Mouse (Mus musculus) v-Abl transformed pro-B cells (cell line): Measurements from ENCODE around the gene Gm21800.
"Not testable (repeated sequence)": the region's sequence is repeated elsewhere in the genome, so short reads cannot be mapped to it uniquely, and the experiment has no call there.

ENCODE experiments used
- in situ Hi-C, 2 experiments: fragments of 400-800 bp; cut with MboI; formaldehyde crosslinking; loops; one replicate each; pipeline ENCODE4 v1.15.1; 2025; ENCODE audit not compliant: unreplicated experiment in 2 of 2

Gene Gm21800

GRCm38 (mm10) chrY:41406198-41406597 lies at the start of gene Gm21800:
Gene Gm21800, plus strand, starts transcription at chrY:41406498.
- in situ Hi-C loops = not testable (repeated sequence)
